Mouse (Mus musculus) C2C12 (cell line): ENCODE data around the gene Itgad. TPM values are rescaled to one million over a fixed set of nuclear protein-coding genes. Genes with fewer than 3 reads are reported as not detected.
"Not testable (repeated sequence)": the region's sequence is repeated elsewhere in the genome, so short reads cannot be mapped to it uniquely, and the experiment has no call there.

Experiments used
- H3K27me3 ChIP-seq: one replicate; pipeline ENCODE4 v1.6.1; 2011; ENCODE audit not compliant: control insufficient read depth, insufficient read depth, insufficient read length
- H3K36me3 ChIP-seq: one replicate; pipeline ENCODE4 v1.6.1; 2011; ENCODE audit not compliant: control insufficient read depth, insufficient read depth
- H3K4me3 ChIP-seq: one replicate; pipeline ENCODE4 v1.5.1; 2011; ENCODE audit warnings: mild to moderate bottlenecking, control low read depth; ENCODE audit not compliant: poor library complexity, insufficient read depth, severe bottlenecking
- H3K79me2 ChIP-seq: one replicate; pipeline ENCODE4 v1.6.1; 2011; ENCODE audit not compliant: control insufficient read depth, insufficient read depth
- H3K79me3 ChIP-seq: one replicate; pipeline ENCODE4 v1.6.1; 2011; ENCODE audit warnings: low read depth, control low read depth
- H3ac ChIP-seq: one replicate; pipeline ENCODE3; 2011; ENCODE audit warnings: low read depth; ENCODE audit not compliant: control insufficient read depth, insufficient read length
- CEBPB ChIP-seq: IDR thresholded peaks from one replicate; pipeline ENCODE4 v1.6.1; 2011; ENCODE audit warnings: low read depth, mild to moderate bottlenecking, control low read depth, moderate library complexity
- CTCF ChIP-seq: IDR thresholded peaks from one replicate; pipeline ENCODE4 v1.5.1; 2011; ENCODE audit not compliant: control insufficient read depth, insufficient read depth, insufficient read length
- FOSL1 ChIP-seq: IDR thresholded peaks from one replicate; pipeline ENCODE4 v1.8.0; 2011; ENCODE audit warnings: mild to moderate bottlenecking, low read length; ENCODE audit not compliant: poor library complexity, insufficient read depth, severe bottlenecking
- MAX ChIP-seq: IDR thresholded peaks from one replicate; pipeline ENCODE4 v1.6.1; 2011; ENCODE audit warnings: mild to moderate bottlenecking, control low read depth
- MYOD1 ChIP-seq: IDR thresholded peaks from one replicate; pipeline ENCODE4 v1.6.1; 2011; ENCODE audit warnings: low read depth; ENCODE audit not compliant: control insufficient read depth, insufficient read length
- MYOG ChIP-seq: IDR thresholded peaks from one replicate; pipeline ENCODE4 v1.6.1; 2011; ENCODE audit not compliant: control insufficient read depth, insufficient read length; ENCODE audit errors: extremely low read depth
- USF1 ChIP-seq: IDR thresholded peaks from one replicate; pipeline ENCODE4 v1.6.1; 2011; ENCODE audit warnings: low read depth, mild to moderate bottlenecking, control low read depth, moderate library complexity
- polyA plus RNA-seq: library from polyadenylated mRNA; unstranded; fragments of >200 nt; fragmentation: generic; extraction: Trizol; gene quantifications from one replicate; pipeline ENCODE4 v1.2.1, GENCODE M21; 2012; ENCODE audit warnings: missing spikeins

Itgad gene
- polyA plus RNA-seq, 1 experiment: not detected

- TF ChIP-seq MYOG (no peak), USF1 (no peak), MAX (no peak), CTCF (no peak), CEBPB (no peak), MYOD1 (no peak), FOSL1 (no peak)
- Histone ChIP-seq H3K4me3 (no peak overlapping the region), H3ac (no peak overlapping the region), H3K79me2 (no peaks in the 10 kb centered on the region), H3K36me3 (no peaks in the 10 kb centered on the region), H3K27me3 (peaks cover 28% of the 10 kb centered on the region), H3K79me3 (no peaks in the 10 kb centered on the region)
Measured at GRCm38 (mm10) chr7:128133596-128133995, 20.6 kb upstream of the Itgad start.

- TF ChIP-seq CEBPB (no peak), MAX (no peak), CTCF (no peak), USF1 (no peak), MYOD1 (no peak), FOSL1 (no peak), MYOG (no peak)
- no peak overlapping the region for H3ac ChIP-seq
- no peaks in the 10 kb centered on the region for H3K79me2 ChIP-seq
- H3K36me3 ChIP-seq: no peaks in the 10 kb centered on the region
- H3K79me3 ChIP-seq: no peaks in the 10 kb centered on the region
- peaks cover 35% of the 10 kb centered on the region for H3K27me3 ChIP-seq
- H3K4me3 ChIP-seq: no peak overlapping the region
Measured at GRCm38 (mm10) chr7:128136927-128137326, 17.2 kb upstream of the Itgad start.

GRCm38 (mm10) chr7:128139611-128140010, 14.6 kb upstream of the Itgad start:
- H3K36me3 ChIP-seq: no peaks in the 10 kb centered on the region
- no peak overlapping the region for H3ac ChIP-seq
- TF ChIP-seq MAX (no peak), MYOD1 (no peak), MYOG (no peak)
- H3K79me2 ChIP-seq: no peaks in the 10 kb centered on the region
- no peaks in the 10 kb centered on the region for H3K79me3 ChIP-seq
- no peak overlapping the region for H3K4me3 ChIP-seq
- H3K27me3 ChIP-seq: peaks cover 43% of the 10 kb centered on the region

GRCm38 (mm10) chr7:128150970-128151369, 3.2 kb upstream of the Itgad start:
- TF ChIP-seq FOSL1: no peak
- no peak for TF ChIP-seq USF1
- no peak for TF ChIP-seq MYOD1
- TF ChIP-seq CEBPB: no peak

GRCm38 (mm10) chr7:128154924-128155323, 748 bp downstream of the Itgad start:
- TF ChIP-seq FOSL1 (no peak), CEBPB (no peak), CTCF (no peak), MAX (no peak), MYOD1 (no peak), USF1 (no peak), MYOG (no peak)
- Histone ChIP-seq H3K79me2 (no peaks in the 10 kb centered on the region), H3K36me3 (no peaks in the 10 kb centered on the region), H3K79me3 (no peaks in the 10 kb centered on the region), H3K27me3 (peaks cover 26% of the 10 kb centered on the region), H3ac (no peak overlapping the region), H3K4me3 (no peak overlapping the region)

More at GRCm38 (mm10) chr7:128150970-128151369, 3.2 kb upstream of the Itgad start:
- H3K27me3 ChIP-seq: peaks cover 48% of the 10 kb centered on the region
- no peaks in the 10 kb centered on the region for H3K36me3 ChIP-seq
- H3K4me3 ChIP-seq: no peak overlapping the region
- H3K79me3 ChIP-seq: no peaks in the 10 kb centered on the region
- no peak overlapping the region for H3ac ChIP-seq
- no peaks in the 10 kb centered on the region for H3K79me2 ChIP-seq

GRCm38 (mm10) chr7:128158688-128159354, 4.6 kb downstream of the Itgad start:
- H3K27me3 ChIP-seq, H3K4me3 ChIP-seq, H3K79me2 ChIP-seq, H3K36me3 ChIP-seq, H3ac ChIP-seq, H3K79me3 ChIP-seq: not testable (repeated sequence)
